Mouse (Mus musculus): Measurements from ENCODE around the gene Uchl5. TPM values are rescaled to one million over a fixed set of nuclear protein-coding genes. Genes with fewer than 3 reads are reported as not detected.

The Uchl5 gene
- 50.7 TPM for polyA plus RNA-seq (2015; fragmentation: Illumina TruSeq; extraction: RNeasy Lipid Tissue Mini Kit (QIAGEN cat#74804); ENCODE audit: insufficient read depth, low replicate concordance)

GRCm38 (mm10) chr1:143776446-143777411 is at the start of gene Uchl5, which contains the start of gene Trove2:
TSS of gene Uchl5 (plus strand) at chr1:143777272.
TSS of gene Trove2 (minus strand) at chr1:143777068.

Other genes starting within 250 kb of the Uchl5 start
- 0.29 TPM for gene B3galt2, start 136.6 kb upstream of the Uchl5 start, polyA plus RNA-seq (2015; fragmentation: Illumina TruSeq; extraction: RNeasy Lipid Tissue Mini Kit (QIAGEN cat#74804); ENCODE audit: insufficient read depth, low replicate concordance)
- gene Cdc73, start 74.4 kb upstream of the Uchl5 start, polyA plus RNA-seq (2015; fragmentation: Illumina TruSeq; extraction: RNeasy Lipid Tissue Mini Kit (QIAGEN cat#74804); ENCODE audit: insufficient read depth, low replicate concordance): 63.2 TPM
- gene Glrx2, start 60.9 kb upstream of the Uchl5 start, polyA plus RNA-seq (2015; fragmentation: Illumina TruSeq; extraction: RNeasy Lipid Tissue Mini Kit (QIAGEN cat#74804); ENCODE audit: insufficient read depth, low replicate concordance): 57.6 TPM
- gene Trove2, start 204 bp upstream of the Uchl5 start, polyA plus RNA-seq (2015; fragmentation: Illumina TruSeq; extraction: RNeasy Lipid Tissue Mini Kit (QIAGEN cat#74804); ENCODE audit: insufficient read depth, low replicate concordance): 6.5 TPM
- 154 TPM for gene Rgs2, start 226.9 kb downstream of the Uchl5 start, polyA plus RNA-seq (2015; fragmentation: Illumina TruSeq; extraction: RNeasy Lipid Tissue Mini Kit (QIAGEN cat#74804); ENCODE audit: insufficient read depth, low replicate concordance)